Mouse (Mus musculus): Measurements from ENCODE around the gene Lars2. TPM values are rescaled to one million over a fixed set of nuclear protein-coding genes. Genes with fewer than 3 reads are reported as not detected.
A peak's percentile ranks its signal among the peaks of the same experiment; 100 is the strongest.
"Not testable (repeated sequence)": the region's sequence is repeated elsewhere in the genome, so short reads cannot be mapped to it uniquely, and the experiment has no call there.

Lars2 gene
- polyA plus RNA-seq, 1 experiment from 2014 or later: 683 TPM

- Histone ChIP-seq H3K27me3 (replicated peaks) (no peaks in the 10 kb centered on the region), H3K9ac (replicated peaks) (no peak overlapping the region), H3K36me3 (no peaks in the 10 kb centered on the region), H3K9me3 (replicated peaks) (no peaks in the 10 kb centered on the region), H3K4me3 (replicated peaks) (no peak overlapping the region), H3K27ac (replicated peaks) (peak overlapping the region; percentile 93; the same call in 1 of the 2 replicates), H3K4me2 (no peak overlapping the region), H3K4me1 (peaks cover 21% of the 10 kb centered on the region)
- 65% methylated on average over 1 of the region's 1 CpGs for WGBS
- no peak for ATAC-seq (ENCODE audit: low FRiP score)
Measured at GRCm38 (mm10) chr9:123365353-123365752, 1.4 kb upstream of the Lars2 start.

- H3K9me3 ChIP-seq (replicated peaks): no peaks in the 10 kb centered on the region
- peak overlapping the region; percentile 88 for H3K4me3 ChIP-seq (replicated peaks)
- no peaks in the 10 kb centered on the region for H3K36me3 ChIP-seq
- WGBS: 12% methylated on average over 9 of the region's 9 CpGs
- peaks cover 21% of the 10 kb centered on the region for H3K4me1 ChIP-seq
- ATAC-seq (ENCODE audit: low FRiP score): peak; percentile 78
- no peaks in the 10 kb centered on the region for H3K27me3 ChIP-seq (replicated peaks)
- H3K9ac ChIP-seq (replicated peaks): peak overlapping the region; percentile 60
- H3K27ac ChIP-seq (replicated peaks): peak overlapping the region; percentile 93
- H3K4me2 ChIP-seq: peak overlapping the region; percentile 86
Measured at GRCm38 (mm10) chr9:123365942-123366707, 602 bp upstream of the Lars2 start.

DNA sequence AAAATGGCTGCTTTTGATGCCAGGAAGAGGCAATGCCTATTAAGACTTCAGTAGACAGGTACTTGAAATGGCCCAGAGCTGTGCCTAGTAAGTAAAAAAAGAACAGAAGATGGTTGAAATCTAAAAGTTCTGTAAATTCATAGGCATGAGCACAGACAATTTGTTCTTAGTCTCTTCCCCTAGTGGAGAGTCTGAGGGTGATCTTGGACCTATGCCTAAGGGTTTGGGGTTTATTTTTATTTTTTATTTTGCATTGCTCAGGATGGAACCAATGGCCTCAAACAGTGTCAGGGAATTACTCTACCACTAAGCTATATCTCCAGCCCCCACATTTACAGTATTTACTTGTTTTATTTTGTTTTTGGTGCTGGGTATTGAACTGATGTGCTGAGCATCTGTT lies 909 bp downstream of the Lars2 start:
- Histone ChIP-seq H3K9ac (replicated peaks) (peak overlapping the region; percentile 78; the same call in 1 of the 2 replicates), H3K27ac (replicated peaks) (peak overlapping the region; percentile 93)

GRCm38 (mm10) chr9:123382399-123382798 lies 15.7 kb downstream of the Lars2 start:
- Histone ChIP-seq H3K36me3 (peaks cover 19% of the 10 kb centered on the region), H3K4me3 (replicated peaks) (no peak overlapping the region), H3K9me3 (replicated peaks) (no peaks in the 10 kb centered on the region), H3K4me1 (peaks cover 14% of the 10 kb centered on the region), H3K27ac (replicated peaks) (no peak overlapping the region), H3K27me3 (replicated peaks) (no peaks in the 10 kb centered on the region), H3K4me2 (no peak overlapping the region), H3K9ac (replicated peaks) (no peak overlapping the region)
- 75% methylated on average over 5 of the region's 5 CpGs for WGBS
- ATAC-seq (ENCODE audit: low FRiP score): no peak

More for the DNA sequence above, 909 bp downstream of the Lars2 start:
- Histone ChIP-seq H3K9me3 (replicated peaks) (no peaks in the 10 kb centered on the region), H3K4me1 (peaks cover 21% of the 10 kb centered on the region), H3K4me2 (peak overlapping the region; percentile 86), H3K4me3 (replicated peaks) (peak overlapping the region; percentile 88), H3K36me3 (peaks cover 8% of the 10 kb centered on the region), H3K27me3 (replicated peaks) (no peaks in the 10 kb centered on the region)
- no peak for ATAC-seq (ENCODE audit: low FRiP score)

DNA sequence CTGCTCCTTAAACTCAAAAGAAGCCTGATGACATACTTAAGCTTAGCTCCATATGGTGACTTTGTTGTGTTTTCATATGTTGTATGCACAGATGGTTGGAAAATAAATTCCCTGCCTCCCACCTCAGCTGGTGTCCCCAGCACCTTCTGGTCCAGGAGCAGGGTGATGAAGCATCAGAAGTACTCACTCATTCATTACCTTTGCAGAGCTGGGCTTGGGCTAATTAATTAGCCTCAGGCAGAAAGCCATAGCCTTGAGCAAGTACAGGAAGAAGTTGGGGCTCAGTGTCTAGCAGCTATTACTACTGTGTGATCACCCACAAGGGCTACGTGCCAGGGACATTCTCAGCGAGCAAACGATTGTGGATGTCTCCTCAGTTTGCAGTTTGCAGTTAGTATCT lies 18.0 kb downstream of the Lars2 start:
- Histone ChIP-seq H3K36me3 (peaks cover 11% of the 10 kb centered on the region; the same call in 1 of the 2 replicates), H3K4me3 (replicated peaks) (no peak overlapping the region), H3K27me3 (replicated peaks) (no peaks in the 10 kb centered on the region), H3K4me1 (peaks cover 14% of the 10 kb centered on the region), H3K9me3 (replicated peaks) (no peaks in the 10 kb centered on the region), H3K4me2 (no peak overlapping the region), H3K27ac (replicated peaks) (0 out of 2 replicates have a peak overlapping the region, but pooled peaks have one; percentile 23), H3K9ac (replicated peaks) (no peak overlapping the region)
- WGBS: 48% methylated on average over 3 of the region's 3 CpGs
- no peak; the same call in 1 of the 2 replicates for ATAC-seq (ENCODE audit: low FRiP score)

GRCm38 (mm10) chr9:123385352-123386198 lies 18.8 kb downstream of the Lars2 start:
- H3K27ac ChIP-seq (replicated peaks): 0 out of 2 replicates have a peak overlapping the region, but pooled peaks have one; percentile 23
- no peak overlapping the region for H3K4me3 ChIP-seq (replicated peaks)
- H3K4me2 ChIP-seq: no peak overlapping the region
- H3K36me3 ChIP-seq: peaks cover 13% of the 10 kb centered on the region; the same call in 1 of the 2 replicates
- 48% methylated on average over 5 of the region's 5 CpGs for WGBS
- peaks cover 14% of the 10 kb centered on the region for H3K4me1 ChIP-seq
- H3K9ac ChIP-seq (replicated peaks): no peak overlapping the region
- H3K27me3 ChIP-seq (replicated peaks): no peaks in the 10 kb centered on the region
- H3K9me3 ChIP-seq (replicated peaks): no peaks in the 10 kb centered on the region
- no peak for ATAC-seq (ENCODE audit: low FRiP score)

- Histone ChIP-seq H3K27ac (replicated peaks) (no peak overlapping the region), H3K36me3 (peaks cover 13% of the 10 kb centered on the region; the same call in 1 of the 2 replicates), H3K4me1 (peaks cover 14% of the 10 kb centered on the region), H3K9me3 (replicated peaks) (no peaks in the 10 kb centered on the region), H3K4me2 (no peak overlapping the region), H3K4me3 (replicated peaks) (no peak overlapping the region), H3K9ac (replicated peaks) (no peak overlapping the region), H3K27me3 (replicated peaks) (no peaks in the 10 kb centered on the region)
- ATAC-seq (ENCODE audit: low FRiP score): no peak
- WGBS: 96% methylated on average over 3 of the region's 3 CpGs
Measured at GRCm38 (mm10) chr9:123386347-123386746, 19.6 kb downstream of the Lars2 start.

- H3K4me2 ChIP-seq; H3K9me3 ChIP-seq (replicated peaks); H3K4me3 ChIP-seq (replicated peaks); H3K27me3 ChIP-seq (replicated peaks); H3K27ac ChIP-seq (replicated peaks); H3K9ac ChIP-seq (replicated peaks); ATAC-seq (ENCODE audit: low FRiP score): not testable (repeated sequence)
- WGBS: 93% methylated on average over 12 of the region's 21 CpGs
- Histone ChIP-seq H3K36me3 (peaks cover 13% of the 10 kb centered on the region; the same call in 1 of the 2 replicates), H3K4me1 (peaks cover 14% of the 10 kb centered on the region)
Measured at GRCm38 (mm10) chr9:123388087-123389007, 21.6 kb downstream of the Lars2 start.

DNA sequence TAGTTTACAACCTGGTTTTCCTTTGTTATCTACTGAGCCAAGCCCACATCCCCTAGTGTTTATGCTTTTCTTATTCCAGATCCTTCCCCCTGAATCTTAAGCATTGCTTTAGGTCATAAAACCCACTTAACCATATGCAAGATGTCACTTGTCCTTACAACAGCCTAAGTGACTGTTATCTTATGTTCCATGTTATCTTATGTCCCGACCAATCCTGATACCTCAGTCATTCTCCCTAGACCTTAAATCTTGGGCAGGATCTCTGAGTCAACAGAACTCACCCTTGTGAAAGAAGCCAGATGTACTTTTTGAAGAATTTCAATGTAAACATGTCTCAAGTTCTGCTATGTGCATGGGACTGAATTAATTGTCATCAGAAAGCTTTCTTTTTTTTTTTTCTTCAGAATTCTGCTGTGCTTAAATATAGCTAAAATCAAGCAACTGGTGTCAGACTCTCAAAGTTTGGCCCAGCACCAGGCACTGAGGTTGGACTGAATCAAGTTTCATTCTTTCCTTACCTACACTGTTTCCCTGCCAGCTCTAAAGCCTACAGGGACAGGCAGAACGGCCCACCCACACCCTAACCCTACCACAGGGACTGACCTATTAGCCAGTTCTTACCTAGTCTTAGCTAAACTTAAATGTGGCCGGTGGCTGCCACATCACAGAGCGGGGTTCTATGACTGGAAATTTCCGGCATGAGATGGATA lies 24.6 kb downstream of the Lars2 start:
- no peaks in the 10 kb centered on the region for H3K27me3 ChIP-seq (replicated peaks)
- H3K4me2 ChIP-seq: no peak overlapping the region
- no peak overlapping the region for H3K27ac ChIP-seq (replicated peaks)
- H3K9me3 ChIP-seq (replicated peaks): no peaks in the 10 kb centered on the region
- H3K36me3 ChIP-seq: peaks cover 18% of the 10 kb centered on the region
- ATAC-seq (ENCODE audit: low FRiP score): no peak
- H3K4me3 ChIP-seq (replicated peaks): no peak overlapping the region
- no peak overlapping the region for H3K9ac ChIP-seq (replicated peaks)
- 85% methylated on average over 5 of the region's 5 CpGs for WGBS
- H3K4me1 ChIP-seq: no peaks in the 10 kb centered on the region

GRCm38 (mm10) chr9:123394856-123395255 lies 28.1 kb downstream of the Lars2 start:
- Histone ChIP-seq H3K27ac (replicated peaks) (no peak overlapping the region), H3K36me3 (peaks cover 8% of the 10 kb centered on the region), H3K9ac (replicated peaks) (no peak overlapping the region), H3K9me3 (replicated peaks) (no peaks in the 10 kb centered on the region), H3K4me3 (replicated peaks) (no peak overlapping the region), H3K4me1 (no peaks in the 10 kb centered on the region; the same call in 1 of the 2 replicates), H3K4me2 (no peak overlapping the region), H3K27me3 (replicated peaks) (no peaks in the 10 kb centered on the region)
- 82% methylated on average over 6 of the region's 6 CpGs for WGBS
- ATAC-seq (ENCODE audit: low FRiP score): no peak

Measured in neural tube, embryonic 15.5 days (tissue).